Mouse (Mus musculus) right cerebral cortex, adult 18-20 months (tissue): ENCODE data around the gene Map4k4.
A peak's percentile ranks its signal among the peaks of the same experiment; 100 is the strongest.

Experiments
- DNase-seq: peaks from one replicate; pipeline ENCODE4 v3.0.0; 2022; ENCODE audit warnings: mixed read lengths

The Map4k4 gene

DNA sequence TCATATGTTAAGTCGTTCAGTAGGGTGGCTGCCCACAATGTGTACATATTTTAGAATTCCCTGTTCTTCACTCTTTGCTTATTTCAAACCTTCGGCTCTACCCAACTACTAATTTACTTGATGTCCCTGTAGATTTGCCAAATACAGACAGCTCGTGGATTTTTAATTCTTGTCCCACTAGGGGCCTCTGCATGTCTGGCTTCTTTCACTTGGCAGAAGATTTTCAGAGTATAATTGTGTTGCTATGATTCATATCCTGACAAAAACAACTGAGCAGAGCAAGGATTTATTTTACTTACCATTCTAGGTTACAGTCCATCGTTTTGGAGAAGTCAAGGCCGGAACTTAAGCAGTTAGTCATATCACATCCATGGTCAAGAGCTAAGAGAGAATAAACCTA lies 152.4 kb downstream of the Map4k4 start:
- no peak for DNase-seq

DNA sequence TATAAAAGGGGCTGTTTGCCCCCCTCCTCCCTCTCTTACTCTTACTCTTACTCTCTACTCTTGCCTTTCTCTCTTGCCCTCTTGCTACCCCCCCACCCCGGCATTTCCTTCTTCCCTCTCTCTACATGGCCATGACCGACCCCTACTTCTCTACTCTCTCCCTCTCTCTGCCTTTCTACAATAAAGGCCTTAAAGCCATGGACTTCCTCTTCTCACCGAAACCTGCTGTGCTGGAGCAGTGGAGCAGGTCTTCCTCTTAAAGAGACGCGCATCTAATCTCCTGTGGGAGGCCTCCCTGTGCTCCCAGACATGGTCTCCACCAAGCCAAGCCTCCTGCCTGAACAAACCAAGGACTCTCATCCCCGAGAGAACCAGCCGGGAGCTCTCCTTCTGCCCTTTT lies 154.3 kb downstream of the Map4k4 start:
- DNase-seq: no peak

DNA sequence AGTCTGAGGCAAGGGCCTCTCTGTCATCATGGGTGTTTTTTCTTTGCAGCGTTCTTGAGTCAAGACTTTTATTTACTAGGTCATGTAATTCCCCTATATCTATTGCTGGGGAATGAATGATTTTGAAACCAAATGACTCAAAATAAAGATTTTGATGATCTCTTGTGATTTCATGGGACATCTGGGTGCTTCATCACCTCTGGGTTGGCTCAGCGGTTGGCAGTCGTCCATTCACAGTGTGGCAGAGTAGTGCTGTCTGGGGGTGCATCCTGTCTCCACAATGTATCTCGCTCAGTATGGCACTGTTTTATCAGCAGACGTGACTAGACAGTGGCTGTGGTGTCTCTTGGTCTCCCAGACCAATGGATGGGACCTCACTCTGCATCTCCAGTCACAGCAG lies 155.2 kb downstream of the Map4k4 start:
- peak; percentile 32 for DNase-seq

GRCm38 (mm10) chr1:40057351-40057750 lies 156.6 kb downstream of the Map4k4 start:
- DNase-seq: no peak

DNA sequence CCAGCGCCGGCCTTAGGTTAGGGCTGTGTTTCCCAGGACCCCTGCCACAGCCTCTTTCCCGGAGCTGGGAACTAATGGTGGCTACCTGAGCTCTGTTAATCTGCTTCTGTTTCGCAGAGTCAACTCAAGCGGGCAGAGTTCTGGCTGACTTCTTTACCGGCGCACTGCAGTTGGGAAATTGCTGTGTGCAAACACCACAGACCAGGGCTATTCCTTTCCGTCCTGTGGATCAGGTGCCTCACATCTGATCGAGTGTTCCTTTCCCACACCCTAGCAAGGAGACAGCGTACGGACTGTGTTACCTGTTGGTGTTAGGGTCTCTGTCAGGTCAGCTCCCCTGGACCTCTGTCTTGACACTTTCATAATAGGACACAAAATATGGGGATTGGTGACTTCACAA lies 157.3 kb downstream of the Map4k4 start:
- DNase-seq: no peak

- DNase-seq: no peak
These were observed 158.5 kb downstream of the Map4k4 start for GRCm38 (mm10) chr1:40059122-40059774.

DNA sequence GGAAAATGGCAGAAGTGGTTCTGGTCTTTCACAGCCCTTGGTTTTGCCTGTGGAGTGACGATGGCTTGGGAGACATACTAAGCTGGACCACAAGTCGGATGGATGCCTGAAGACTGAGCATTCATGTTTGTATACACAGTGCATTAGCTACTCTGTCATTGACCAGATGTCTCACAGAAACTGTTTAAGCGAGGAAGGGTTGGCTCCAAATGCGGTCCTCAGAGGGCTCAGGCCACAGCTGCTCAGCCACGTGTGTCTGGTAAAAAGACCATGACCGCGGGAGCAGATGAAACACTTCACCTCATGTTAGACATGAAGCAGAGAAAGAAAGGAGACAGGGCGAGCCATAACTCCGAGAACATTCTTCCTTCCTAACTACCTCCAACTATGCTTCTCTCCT lies 160.6 kb downstream of the Map4k4 start:
- no peak for DNase-seq

GRCm38 (mm10) chr1:40063409-40063808 lies 162.7 kb downstream of the Map4k4 start:
- DNase-seq: no peak

DNA sequence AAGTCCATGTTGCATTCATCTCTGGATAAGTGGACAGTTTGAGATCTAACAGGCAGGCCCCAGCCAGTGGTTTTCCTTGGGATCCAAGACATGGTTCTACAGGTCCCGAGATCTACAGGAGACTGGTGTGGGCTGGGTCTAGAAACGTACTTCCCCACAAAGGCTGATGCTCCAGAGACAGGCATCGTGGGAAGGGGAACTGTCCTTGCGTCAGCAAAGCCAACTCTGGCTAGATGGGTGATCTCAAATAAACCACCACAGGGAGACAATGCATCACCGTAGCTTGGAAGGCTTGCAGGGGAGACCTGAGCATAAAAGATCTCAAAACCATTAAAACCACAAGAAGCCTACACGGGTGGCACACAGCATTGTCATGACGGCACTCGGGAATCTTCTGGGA lies 163.8 kb downstream of the Map4k4 start:
- no peak for DNase-seq

- DNase-seq: no peak
These were observed 171.8 kb downstream of the Map4k4 start for GRCm38 (mm10) chr1:40072558-40072957.

GRCm38 (mm10) chr1:40073779-40074178 lies 173.1 kb downstream of the Map4k4 start, which contains the start of gene Il1r2:
TSS of gene Il1r2 (plus strand) at chr1:40074079.
- no peak for DNase-seq
